Mouse (Mus musculus) G1E (cell line): Measurements from ENCODE around the gene Ppm1h. TPM values are rescaled to one million over a fixed set of nuclear protein-coding genes. Genes with fewer than 3 reads are reported as not detected.
"Not testable (repeated sequence)": the region's sequence is repeated elsewhere in the genome, so short reads cannot be mapped to it uniquely, and the experiment has no call there.

ENCODE experiments used
- ATAC-seq: 2 replicates; pipeline ENCODE4 v1.8.0; 2016; ENCODE audit warnings: mild to moderate bottlenecking; ENCODE audit not compliant: insufficient number of reproducible peaks, poor library complexity, low FRiP score, severe bottlenecking; ENCODE audit errors: extremely low read depth
- DNase-seq: peaks from one replicate; pipeline ENCODE4 v3.0.0; 2012; ENCODE audit warnings: low spot score
- H3K27me3 ChIP-seq: 2 replicates; pipeline ENCODE4 v1.6.1; 2012; ENCODE audit warnings: mild to moderate bottlenecking, low read length, inconsistent platforms; ENCODE audit not compliant: insufficient read depth
- H3K36me3 ChIP-seq: replicated peaks from 2 replicates; pipeline ENCODE3; 2012; ENCODE audit warnings: mild to moderate bottlenecking, inconsistent platforms
- H3K4me1 ChIP-seq: 2 replicates; pipeline ENCODE4 v1.6.1; 2012; ENCODE audit warnings: low read depth, low read length, inconsistent platforms, mixed read lengths; ENCODE audit not compliant: insufficient read depth
- H3K4me3 ChIP-seq: 2 replicates; pipeline ENCODE4 v1.5.1; 2012; ENCODE audit warnings: low read depth, mild to moderate bottlenecking, inconsistent platforms, low read length, moderate library complexity, mixed read lengths
- H3K9me3 ChIP-seq: replicated peaks from 2 replicates; pipeline ENCODE4 v1.6.1; 2012; ENCODE audit warnings: inconsistent platforms
- CTCF ChIP-seq: IDR thresholded peaks from 2 replicates; pipeline ENCODE4 v1.5.1; 2012; ENCODE audit warnings: low read depth, low read length, inconsistent platforms, mixed read lengths
- GATA1 ChIP-seq: IDR thresholded peaks from 2 replicates; pipeline ENCODE4 v1.6.1; 2012; ENCODE audit warnings: borderline replicate concordance, low read length, inconsistent platforms, mixed read lengths
- GATA2 ChIP-seq: IDR thresholded peaks from 2 replicates; pipeline ENCODE4 v1.6.1; 2012; ENCODE audit warnings: low read depth, low read length, inconsistent platforms, borderline replicate concordance
- POLR2AphosphoS5 ChIP-seq: IDR thresholded peaks from 2 replicates; pipeline ENCODE4 v1.6.1; 2012; ENCODE audit warnings: low read depth, low read length, inconsistent platforms; ENCODE audit not compliant: insufficient replicate concordance
- TAL1 ChIP-seq: conservative IDR thresholded peaks from 2 replicates; pipeline ENCODE4 v1.6.1; 2012; ENCODE audit warnings: low read depth, low read length, inconsistent platforms, mixed read lengths
- polyA plus RNA-seq: library from polyadenylated mRNA; stranded (reverse); fragments of >175 nt; gene quantifications from 2 replicates; pipeline ENCODE4 v1.2.3, GENCODE M21; 2012
- total RNA-seq, 2 experiments: library from RNA; stranded (forward) in 1 of 2; stranded (reverse) in 1 of 2; fragments of 200-1000 nt in 1 of 2; fragments of >200 nt in 1 of 2; fragmentation: Nextera tagmentation in 1 of 2; gene quantifications; 2 replicates each; pipeline ENCODE4 v1.2.3; 2014 to 2017

Ppm1h gene
- total and polyA plus RNA-seq, 3 experiments: 0.27 TPM; not detected in 2

DNA sequence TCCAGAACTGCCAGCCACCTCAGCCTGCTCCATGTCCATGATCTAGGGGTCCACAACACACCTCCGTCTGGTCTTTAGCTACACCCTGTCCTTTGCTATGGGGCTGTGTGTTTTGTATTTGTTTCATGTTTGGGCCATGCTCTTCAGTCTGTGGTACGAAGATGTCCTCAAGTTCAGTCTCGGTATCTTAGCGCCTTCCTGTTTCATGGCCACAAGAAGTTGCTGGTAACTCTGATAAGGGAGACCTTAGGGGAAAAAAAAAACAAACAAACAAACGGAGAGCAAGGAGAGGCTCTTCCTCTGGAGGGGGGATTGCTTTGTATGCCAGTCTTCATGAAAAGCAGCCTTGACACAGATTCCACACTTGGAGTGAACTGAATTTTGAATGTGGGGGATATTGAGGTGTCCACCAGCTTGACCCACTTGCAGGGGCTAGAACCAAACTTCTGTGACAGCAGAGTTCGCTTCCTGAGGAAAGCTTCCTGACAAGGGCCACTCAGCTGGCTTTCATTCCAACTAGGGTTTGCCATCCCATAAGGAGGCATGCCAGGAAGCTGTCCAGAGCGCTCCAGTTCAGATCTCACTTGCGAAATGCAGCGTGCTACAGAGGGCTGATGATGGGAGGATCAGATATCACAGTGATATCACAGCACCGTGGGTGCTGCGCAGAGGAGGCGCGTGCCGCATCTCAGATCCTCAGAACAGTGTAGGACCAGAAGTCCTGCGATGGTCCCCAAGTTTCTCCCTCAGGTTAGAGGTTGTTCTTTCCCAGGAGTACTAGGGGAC is 254.7 kb downstream of the Ppm1h start:
- no peaks in the 10 kb centered on the region for H3K4me1 ChIP-seq
- no peaks in the 10 kb centered on the region for H3K27me3 ChIP-seq
- no peak for ATAC-seq

GRCm38 (mm10) chr10:122935406-122935805 is 256.8 kb downstream of the Ppm1h start:
- H3K4me1 ChIP-seq, H3K4me3 ChIP-seq, H3K36me3 ChIP-seq, DNase-seq, H3K27me3 ChIP-seq, ATAC-seq: not testable (repeated sequence)
- peaks cover 16% of the 10 kb centered on the region for H3K9me3 ChIP-seq

More for the DNA sequence above, 254.7 kb downstream of the Ppm1h start:
- Histone ChIP-seq H3K9me3 (peaks cover 16% of the 10 kb centered on the region), H3K4me3 (no peak overlapping the region), H3K36me3 (no peaks in the 10 kb centered on the region)
- TF ChIP-seq TAL1 (no peak), GATA2 (no peak), POLR2AphosphoS5 (no peak), CTCF (no peak), GATA1 (no peak)
- no peak for DNase-seq

DNA sequence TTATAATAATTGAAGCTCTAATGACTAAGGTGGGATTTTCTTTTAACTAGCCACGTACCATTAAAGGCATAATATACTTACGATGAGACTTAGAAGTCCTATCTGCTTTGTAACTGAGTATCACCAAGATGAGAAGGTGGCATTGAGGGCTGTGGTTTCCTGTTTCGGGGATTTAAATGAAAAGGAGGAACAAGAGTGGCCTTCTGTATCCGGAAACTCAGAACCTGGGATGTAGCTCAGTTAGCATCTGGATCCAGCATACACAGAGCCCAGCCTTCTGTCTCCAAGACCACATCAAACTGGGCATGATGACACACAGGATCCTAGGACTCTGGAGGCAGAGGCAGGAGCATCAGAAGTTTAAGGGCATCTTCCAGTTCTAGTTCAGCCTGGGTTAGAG is 258.8 kb downstream of the Ppm1h start:
- not testable (repeated sequence) for DNase-seq, H3K4me3 ChIP-seq, H3K4me1 ChIP-seq, ATAC-seq, H3K36me3 ChIP-seq, H3K27me3 ChIP-seq
- peaks cover 14% of the 10 kb centered on the region for H3K9me3 ChIP-seq

GRCm38 (mm10) chr10:122939546-122939945 is 261.0 kb downstream of the Ppm1h start:
- H3K27me3 ChIP-seq: no peaks in the 10 kb centered on the region

GRCm38 (mm10) chr10:122942771-122943170 is 264.2 kb downstream of the Ppm1h start:
- peaks cover 13% of the 10 kb centered on the region for H3K9me3 ChIP-seq
- no peak for TF ChIP-seq POLR2AphosphoS5
- TF ChIP-seq GATA2: no peak
- no peak for TF ChIP-seq GATA1
- no peak for TF ChIP-seq TAL1
- TF ChIP-seq CTCF: no peak
- DNase-seq (no peak), ATAC-seq (no peak)
- H3K27me3 ChIP-seq: no peaks in the 10 kb centered on the region
- no peak overlapping the region for H3K4me3 ChIP-seq
- no peaks in the 10 kb centered on the region for H3K4me1 ChIP-seq
- no peaks in the 10 kb centered on the region for H3K36me3 ChIP-seq

More at GRCm38 (mm10) chr10:122939546-122939945, 261.0 kb downstream of the Ppm1h start:
- H3K4me1 ChIP-seq: no peaks in the 10 kb centered on the region
- H3K36me3 ChIP-seq: no peaks in the 10 kb centered on the region
- DNase-seq (no peak), ATAC-seq (no peak)
- TF ChIP-seq POLR2AphosphoS5 (no peak), GATA1 (no peak)
- H3K4me3 ChIP-seq: no peak overlapping the region
- peaks cover 10% of the 10 kb centered on the region for H3K9me3 ChIP-seq

GRCm38 (mm10) chr10:122943824-122944223 is 265.3 kb downstream of the Ppm1h start:
- peaks cover 13% of the 10 kb centered on the region for H3K9me3 ChIP-seq
- TF ChIP-seq GATA1 (no peak), GATA2 (no peak), POLR2AphosphoS5 (no peak), TAL1 (no peak)
- no peaks in the 10 kb centered on the region for H3K27me3 ChIP-seq
- ATAC-seq (no peak), DNase-seq (no peak)
- no peaks in the 10 kb centered on the region for H3K36me3 ChIP-seq
- H3K4me1 ChIP-seq: no peaks in the 10 kb centered on the region
- H3K4me3 ChIP-seq: no peak overlapping the region

- DNase-seq (no peak), ATAC-seq (no peak)
- peaks cover 13% of the 10 kb centered on the region for H3K9me3 ChIP-seq
- H3K4me3 ChIP-seq: no peak overlapping the region
- H3K36me3 ChIP-seq: no peaks in the 10 kb centered on the region
- no peaks in the 10 kb centered on the region for H3K27me3 ChIP-seq
- no peaks in the 10 kb centered on the region for H3K4me1 ChIP-seq
- TF ChIP-seq TAL1 (no peak), POLR2AphosphoS5 (no peak), GATA2 (no peak), CTCF (no peak), GATA1 (no peak)
These were observed 266.3 kb downstream of the Ppm1h start for GRCm38 (mm10) chr10:122944888-122945287.
